Mouse (Mus musculus) macrophage (primary cell): ENCODE measurements at regions not wholly inside any gene's neighbourhood (a gene's known extent, or its start where the extent isn't known, plus 50 kb on each side); places are given as distances from the start of the nearest gene placed in this dataset.
A peak's percentile ranks its signal among the peaks of the same experiment; 100 is the strongest.
"Not testable (repeated sequence)": the region's sequence is repeated elsewhere in the genome, so short reads cannot be mapped to it uniquely, and the experiment has no call there.

Experiments
- H3K27ac ChIP-seq: fragments of 350-480 bp; formaldehyde crosslinking; 2 replicates; pipeline ENCODE4 v1.9.0; 2021
- H3K36me3 ChIP-seq: fragments of 350-480 bp; formaldehyde crosslinking; 2 replicates; pipeline ENCODE4 v1.9.0; 2021; ENCODE audit errors: inconsistent target
- H3K4me3 ChIP-seq: fragments of 350-480 bp; formaldehyde crosslinking; 2 replicates; pipeline ENCODE4 v1.9.0; 2021; ENCODE audit errors: inconsistent target
- H3K79me2 ChIP-seq: fragments of 350-480 bp; formaldehyde crosslinking; 2 replicates; pipeline ENCODE4 v1.9.0; 2021; ENCODE audit errors: inconsistent target
- WGBS: methylation state at CpG from one replicate; pipeline ENCODE4 v1.1.7; 2026; ENCODE audit warnings: inconsistent platforms; ENCODE audit not compliant: missing documents; 5-methylcytosine and 5-hydroxymethylcytosine counted together

GRCm38 (mm10) chr14:120805816-120806552, 105.0 kb upstream of the Ipo5 start:
- H3K36me3 ChIP-seq, H3K79me2 ChIP-seq, H3K27ac ChIP-seq, H3K4me3 ChIP-seq: not testable (repeated sequence)
- WGBS = 54% methylated on average over 11 of the region's 12 CpGs

GRCm38 (mm10) chr14:120806553-120806893, 104.5 kb upstream of the Ipo5 start:
- no peaks in the 10 kb centered on the region for H3K36me3 ChIP-seq
- H3K27ac ChIP-seq = no peak overlapping the region
- no peaks in the 10 kb centered on the region for H3K79me2 ChIP-seq
- 72% methylated on average over 3 of the region's 10 CpGs for WGBS
- H3K4me3 ChIP-seq = no peak overlapping the region

- WGBS = 89% methylated on average over 6 of the region's 6 CpGs
Measured at GRCm38 (mm10) chr14:120809321-120809720, 101.7 kb upstream of the Ipo5 start.

GRCm38 (mm10) chr14:120813938-120814337, 97.1 kb upstream of the Ipo5 start:
- Histone ChIP-seq H3K27ac (no peak overlapping the region), H3K79me2 (no peaks in the 10 kb centered on the region), H3K36me3 (no peaks in the 10 kb centered on the region), H3K4me3 (no peak overlapping the region)
- 95% methylated on average over 9 of the region's 9 CpGs for WGBS

More at GRCm38 (mm10) chr14:120809321-120809720, 101.7 kb upstream of the Ipo5 start:
- Histone ChIP-seq H3K79me2 (no peaks in the 10 kb centered on the region), H3K27ac (no peak overlapping the region), H3K4me3 (no peak overlapping the region), H3K36me3 (no peaks in the 10 kb centered on the region)

DNA sequence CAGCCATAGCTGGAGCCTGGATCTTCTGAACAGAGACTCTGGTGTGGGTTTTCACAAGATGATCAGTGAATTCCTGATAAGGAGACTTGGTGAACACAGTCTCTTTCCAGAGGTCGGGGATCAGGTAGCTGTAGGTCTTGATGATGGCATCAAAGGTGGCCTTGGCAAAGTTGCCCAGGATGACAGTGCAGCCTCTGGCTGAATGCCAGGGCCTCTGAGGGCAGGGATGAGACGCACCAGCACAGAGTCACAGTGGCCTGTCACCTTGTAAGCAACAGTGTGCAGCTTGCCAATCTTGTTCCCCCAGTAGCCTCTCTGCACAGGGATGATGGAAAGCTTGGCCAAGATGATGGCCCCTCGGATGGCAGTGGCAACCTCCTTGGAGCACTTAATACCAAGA, 95.9 kb upstream of the Ipo5 start:
- not testable (repeated sequence) for H3K36me3 ChIP-seq, H3K4me3 ChIP-seq, H3K79me2 ChIP-seq, H3K27ac ChIP-seq
- WGBS = 89% methylated on average over 2 of the region's 3 CpGs

DNA sequence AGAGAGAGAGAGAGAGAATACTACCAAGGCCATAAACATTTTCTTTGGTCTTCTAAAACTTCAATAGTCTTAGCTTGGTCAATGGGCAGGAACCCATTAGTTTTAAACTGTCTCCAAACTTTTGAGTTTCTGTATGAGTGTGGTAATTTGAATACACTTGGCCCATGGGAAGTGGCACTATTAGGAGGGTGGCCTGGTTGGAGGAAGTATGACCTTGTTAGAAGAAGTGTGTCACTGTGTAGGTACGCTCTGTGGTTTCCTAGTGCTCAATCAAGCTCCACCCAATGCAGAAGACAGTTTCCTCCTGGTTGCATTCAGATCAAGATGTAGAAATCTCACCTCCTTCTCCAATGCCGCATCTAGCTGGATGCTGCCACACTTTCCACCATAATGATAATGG, 94.5 kb upstream of the Ipo5 start:
- 79% methylated on average over 2 of the region's 2 CpGs for WGBS

DNA sequence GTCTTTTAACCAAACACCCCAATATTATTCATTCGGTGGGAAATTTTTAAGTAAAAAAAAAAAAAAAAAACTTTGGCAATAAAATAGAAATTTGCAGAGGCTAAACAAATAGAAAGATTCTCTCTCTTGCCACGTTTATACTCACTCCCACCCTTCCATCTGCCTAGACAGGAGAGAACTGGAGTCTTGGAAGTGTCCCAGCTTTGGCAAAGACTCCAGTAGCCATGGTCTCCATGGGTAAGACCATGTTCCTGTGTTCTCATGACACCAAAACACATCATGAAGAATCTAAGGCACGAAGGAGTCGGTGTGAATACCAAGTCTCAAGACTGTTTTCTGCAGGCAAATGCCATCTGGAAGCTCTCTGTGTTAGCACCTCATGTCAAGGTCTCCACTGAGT, 84.8 kb upstream of the Ipo5 start:
- Histone ChIP-seq H3K79me2 (no peaks in the 10 kb centered on the region), H3K4me3 (no peak overlapping the region), H3K36me3 (no peaks in the 10 kb centered on the region), H3K27ac (no peak overlapping the region)
- WGBS = 78% methylated on average over 4 of the region's 4 CpGs

More for the DNA sequence above, 94.5 kb upstream of the Ipo5 start:
- Histone ChIP-seq H3K27ac (no peak overlapping the region), H3K79me2 (no peaks in the 10 kb centered on the region), H3K36me3 (no peaks in the 10 kb centered on the region), H3K4me3 (no peak overlapping the region)

DNA sequence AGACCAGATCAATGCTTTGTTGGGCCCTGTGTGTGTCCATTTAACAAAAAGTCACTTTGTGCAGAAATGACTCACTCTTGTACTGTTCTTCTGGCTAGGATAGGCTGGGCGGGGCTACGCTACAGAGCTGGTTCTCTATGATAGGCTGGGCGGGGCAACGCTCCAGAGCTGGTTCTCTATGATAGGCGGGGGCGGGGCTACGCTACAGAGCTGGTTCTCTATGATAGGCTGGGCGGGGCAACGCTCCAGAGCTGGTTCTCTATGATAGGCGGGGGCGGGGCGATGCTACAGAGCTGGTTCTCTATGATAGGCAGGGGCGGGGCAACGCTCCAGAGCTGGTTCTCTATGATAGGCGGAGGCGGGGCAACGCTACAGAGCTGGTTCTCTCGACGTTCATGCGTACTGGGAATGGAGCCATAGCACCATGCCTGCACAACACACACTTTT, 80.6 kb upstream of the Ipo5 start:
- not testable (repeated sequence) for H3K79me2 ChIP-seq, H3K36me3 ChIP-seq, H3K27ac ChIP-seq, H3K4me3 ChIP-seq
- 34% methylated on average over 19 of the region's 20 CpGs for WGBS

DNA sequence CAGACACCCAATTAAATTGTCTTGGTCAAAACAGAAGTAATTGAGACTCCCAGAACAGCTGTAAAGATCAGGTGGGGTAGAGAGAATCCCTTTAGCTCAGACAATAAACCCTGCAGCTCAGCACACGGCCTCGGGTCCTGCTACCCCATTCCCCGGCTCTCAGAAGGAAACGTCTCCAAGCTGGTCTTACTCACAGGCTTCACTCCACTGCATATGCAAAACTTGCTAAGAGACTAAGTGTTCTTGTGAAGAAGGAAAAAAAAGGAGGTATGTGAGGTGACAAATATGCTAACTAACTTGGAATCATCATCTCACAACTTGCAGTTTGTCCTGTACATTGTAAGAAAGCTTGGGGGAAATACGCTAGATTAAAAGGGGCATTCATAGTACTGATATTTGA, 79.6 kb upstream of the Ipo5 start:
- H3K4me3 ChIP-seq = no peak overlapping the region
- WGBS = 85% methylated on average over 5 of the region's 5 CpGs
- no peak overlapping the region for H3K27ac ChIP-seq
- H3K36me3 ChIP-seq = no peaks in the 10 kb centered on the region
- H3K79me2 ChIP-seq = no peaks in the 10 kb centered on the region

DNA sequence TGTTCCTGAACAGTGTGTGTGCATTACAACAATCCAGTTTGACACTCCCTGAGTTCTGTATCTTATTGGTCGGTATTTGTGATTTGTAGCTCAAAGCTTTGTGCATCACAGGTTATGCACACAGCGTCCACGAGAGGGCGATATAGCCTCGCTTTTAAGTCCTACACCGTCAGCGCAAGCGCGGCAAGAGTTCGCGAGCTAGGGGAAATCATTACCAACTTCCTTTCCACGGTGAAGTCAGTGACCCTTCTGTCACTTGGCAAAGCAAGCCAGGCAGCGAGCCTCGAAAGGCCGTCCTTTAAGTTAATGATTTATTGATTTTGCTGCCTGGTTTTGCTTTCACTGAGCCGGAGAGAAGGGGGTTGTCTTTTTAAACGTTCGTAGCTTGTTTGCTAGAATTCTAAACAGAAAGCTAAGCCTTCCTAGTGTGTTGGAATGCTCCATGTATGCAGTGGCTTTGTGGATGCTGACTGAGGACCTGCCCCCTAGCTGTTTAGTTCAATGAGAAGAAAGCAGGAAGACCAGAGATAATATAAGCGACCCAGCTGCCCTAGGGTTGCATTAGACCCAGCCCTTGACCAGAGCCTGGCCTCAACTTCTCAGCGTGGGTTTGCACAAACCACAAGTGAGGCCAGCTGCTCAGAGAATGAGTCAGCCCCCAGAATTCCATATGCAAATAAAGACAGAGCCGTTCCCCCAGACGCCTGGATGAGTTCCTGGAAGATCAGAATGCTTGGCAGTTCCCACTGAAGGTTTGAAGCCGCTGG, 79.0 kb upstream of the Ipo5 start:
- Histone ChIP-seq H3K36me3 (no peaks in the 10 kb centered on the region), H3K4me3 (peak overlapping the region; percentile 8; the same call in 1 of the 2 replicates), H3K27ac (peak overlapping the region; percentile 59), H3K79me2 (no peaks in the 10 kb centered on the region)
- 5% methylated on average over 23 of the region's 23 CpGs for whole genome bisulfite sequencing

DNA sequence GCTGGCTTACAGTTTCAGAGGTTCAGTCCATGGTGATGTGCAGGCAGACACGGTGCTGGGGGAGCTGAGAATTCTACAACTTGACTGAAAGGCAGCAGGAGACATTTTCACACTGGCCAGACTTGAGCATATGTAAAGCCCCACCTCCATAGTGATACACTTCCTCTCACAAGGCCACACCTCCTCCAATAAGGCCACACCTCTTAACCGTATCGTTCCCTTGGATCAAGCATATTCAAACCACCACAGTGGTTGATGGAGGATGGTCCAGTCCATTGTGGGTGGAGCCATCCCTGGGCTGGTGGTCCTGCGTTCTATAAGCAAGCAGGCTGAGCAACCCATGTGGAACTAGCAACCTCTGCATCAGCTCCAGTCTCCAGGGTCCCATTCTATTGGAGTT, 76.2 kb upstream of the Ipo5 start:
- Histone ChIP-seq H3K27ac (no peak overlapping the region), H3K4me3 (no peak overlapping the region), H3K79me2 (no peaks in the 10 kb centered on the region), H3K36me3 (no peaks in the 10 kb centered on the region)
- WGBS = 72% methylated on average over 4 of the region's 4 CpGs

- Histone ChIP-seq H3K4me3 (no peak overlapping the region), H3K36me3 (no peaks in the 10 kb centered on the region), H3K27ac (no peak overlapping the region), H3K79me2 (no peaks in the 10 kb centered on the region)
- 83% methylated on average over 5 of the region's 5 CpGs for WGBS
Measured at GRCm38 (mm10) chr14:120835758-120836157, 75.3 kb upstream of the Ipo5 start.

DNA sequence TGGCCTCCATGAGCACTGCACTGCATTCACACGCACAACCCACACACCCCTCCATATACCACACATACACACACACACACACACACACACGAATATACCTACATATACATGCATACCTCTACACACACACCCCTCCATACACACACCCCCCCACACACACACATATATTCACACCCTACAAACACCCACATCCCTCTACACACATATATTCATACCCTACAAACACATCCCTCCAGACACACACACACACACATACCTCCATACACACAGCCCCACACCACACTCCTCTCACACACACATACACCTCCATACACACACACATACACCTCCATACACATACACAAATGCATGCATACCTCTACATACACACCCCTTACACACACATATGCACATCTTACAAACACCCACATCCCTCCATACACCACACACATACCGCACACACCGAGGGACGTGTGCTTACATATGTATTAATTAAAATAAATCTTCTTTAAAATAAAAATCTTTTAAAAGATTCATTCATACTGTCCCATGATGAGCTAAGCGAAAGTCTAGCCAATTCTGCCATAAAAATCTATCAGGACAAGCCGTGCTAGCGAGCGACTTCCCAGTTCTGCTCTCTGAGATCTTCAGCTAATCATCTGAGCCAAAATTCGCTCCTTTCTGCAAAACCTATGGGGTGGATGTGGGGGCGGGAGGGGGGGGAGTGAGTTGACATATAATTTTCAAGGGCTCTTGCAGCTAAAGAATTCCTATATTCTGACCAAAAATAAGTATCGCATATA, 74.3 kb upstream of the Ipo5 start:
- 92% methylated on average over 9 of the region's 12 CpGs for WGBS
- Histone ChIP-seq H3K36me3 (no peaks in the 10 kb centered on the region), H3K4me3 (no peak overlapping the region), H3K27ac (no peak overlapping the region), H3K79me2 (no peaks in the 10 kb centered on the region)

DNA sequence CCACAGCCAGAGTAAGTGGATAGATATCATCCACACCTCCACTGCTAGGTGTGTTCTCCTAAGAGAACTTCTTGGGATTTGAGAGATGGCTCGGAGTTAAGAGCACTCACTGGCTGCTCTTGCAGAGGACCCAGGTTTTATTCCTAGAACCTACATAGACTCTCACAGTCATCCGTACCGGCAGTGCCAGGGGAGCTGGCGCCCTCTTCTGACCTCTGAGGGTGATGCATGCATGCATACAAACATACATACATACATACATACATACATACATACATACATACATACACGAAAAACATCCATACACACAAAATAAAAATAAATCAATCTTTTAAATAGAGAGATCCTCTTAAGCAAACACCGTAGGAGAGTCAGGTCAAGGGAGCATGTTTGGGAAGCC, 70.1 kb upstream of the Ipo5 start:
- no peak overlapping the region for H3K4me3 ChIP-seq
- H3K27ac ChIP-seq = no peak overlapping the region
- no peaks in the 10 kb centered on the region for H3K79me2 ChIP-seq
- WGBS = 97% methylated on average over 6 of the region's 6 CpGs
- no peaks in the 10 kb centered on the region for H3K36me3 ChIP-seq

DNA sequence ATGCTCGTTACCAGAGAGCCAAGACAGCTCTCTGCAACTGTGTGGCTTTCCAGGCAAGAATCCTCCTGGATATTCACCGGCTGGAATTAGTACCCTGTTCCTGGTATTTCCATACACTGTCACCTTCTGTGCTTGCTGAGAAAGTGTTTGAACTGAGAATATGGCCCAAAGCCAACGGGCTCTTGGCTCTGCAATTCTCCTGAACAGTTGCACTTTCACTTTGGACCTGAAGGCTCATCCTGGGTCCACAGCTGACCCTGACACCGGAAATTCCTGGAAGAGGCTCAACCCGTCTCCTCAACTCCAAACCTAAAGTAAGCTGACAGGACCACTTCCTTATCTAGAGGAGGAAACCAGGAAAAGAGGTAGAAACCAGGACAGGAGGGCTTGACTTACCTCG, 69.7 kb upstream of the Ipo5 start:
- H3K36me3 ChIP-seq = no peaks in the 10 kb centered on the region
- H3K27ac ChIP-seq = no peak overlapping the region
- H3K79me2 ChIP-seq = no peaks in the 10 kb centered on the region
- no peak overlapping the region for H3K4me3 ChIP-seq
- 39% methylated on average over 6 of the region's 6 CpGs for WGBS
